Mouse (Mus musculus): Measurements from ENCODE around the gene Dennd6b. TPM values are rescaled to one million over a fixed set of nuclear protein-coding genes. Genes with fewer than 3 reads are reported as not detected.
A peak's percentile ranks its signal among the peaks of the same experiment; 100 is the strongest.

Gene Dennd6b
- total and polyA plus RNA-seq, 2 experiments from 2014 or later, result 53.3 to 89.6 TPM

DNA sequence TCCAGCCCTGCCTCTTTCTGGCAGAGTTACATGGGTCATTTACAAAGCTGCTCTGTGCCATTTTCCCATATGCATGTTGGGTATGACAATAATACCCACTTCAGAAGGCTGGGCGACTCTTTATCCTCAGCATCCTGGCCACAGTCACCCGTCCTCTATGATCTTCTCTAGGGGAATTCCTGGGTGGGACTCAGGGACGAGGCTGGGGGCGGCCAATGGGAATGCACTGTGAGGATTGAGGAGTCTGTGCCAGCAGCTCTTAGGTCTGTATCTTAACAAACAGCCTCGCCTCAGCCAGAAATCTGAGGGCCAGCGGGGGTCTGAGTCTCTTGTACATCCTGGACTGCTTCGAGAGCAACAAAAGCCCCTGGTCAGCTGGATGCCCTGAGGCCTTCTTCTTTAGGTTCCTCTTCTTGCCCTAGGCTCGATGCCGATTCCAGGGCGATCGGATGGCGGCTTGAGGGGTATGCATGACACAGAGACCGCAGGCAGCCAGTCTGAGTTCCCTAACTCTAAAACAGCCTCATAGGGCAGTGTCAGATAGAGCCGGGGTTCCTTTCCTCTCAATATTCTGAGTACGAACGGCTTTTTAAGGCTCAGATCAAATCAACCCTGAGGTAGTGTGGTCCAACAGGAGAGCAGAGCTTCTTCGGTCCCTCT lies 23.9 kb downstream of the Dennd6b start:
- no peak; the same call in 1 of the 2 replicates for ATAC-seq
- no peaks in the 10 kb centered on the region for H3K9me3 ChIP-seq (ENCODE audit: low read length)
- peaks cover 25% of the 10 kb centered on the region for H3K4me1 ChIP-seq (ENCODE audit: insufficient read depth)
- H3K4me3 ChIP-seq (ENCODE audit: low read depth, low read length), result peak overlapping the region; percentile 58
- H3K9ac ChIP-seq, result peak overlapping the region; percentile 72
- 15% methylated on average over 17 of the region's 17 CpGs for WGBS
- peaks cover 12% of the 10 kb centered on the region for H3K36me3 ChIP-seq (ENCODE audit: insufficient read depth)
- peak overlapping the region; percentile 99 for H3K4me2 ChIP-seq (ENCODE audit: low read depth)
- no peaks in the 10 kb centered on the region for H3K27me3 ChIP-seq (ENCODE audit: insufficient read depth, low read length)
- H3K27ac ChIP-seq (ENCODE audit: low read depth, low read length), result peak overlapping the region; percentile 83
- DNase-seq, result no peak
- no peak for TF ChIP-seq CTCF (IDR thresholded peaks at IDR 0.05; ENCODE audit: low read depth)

DNA sequence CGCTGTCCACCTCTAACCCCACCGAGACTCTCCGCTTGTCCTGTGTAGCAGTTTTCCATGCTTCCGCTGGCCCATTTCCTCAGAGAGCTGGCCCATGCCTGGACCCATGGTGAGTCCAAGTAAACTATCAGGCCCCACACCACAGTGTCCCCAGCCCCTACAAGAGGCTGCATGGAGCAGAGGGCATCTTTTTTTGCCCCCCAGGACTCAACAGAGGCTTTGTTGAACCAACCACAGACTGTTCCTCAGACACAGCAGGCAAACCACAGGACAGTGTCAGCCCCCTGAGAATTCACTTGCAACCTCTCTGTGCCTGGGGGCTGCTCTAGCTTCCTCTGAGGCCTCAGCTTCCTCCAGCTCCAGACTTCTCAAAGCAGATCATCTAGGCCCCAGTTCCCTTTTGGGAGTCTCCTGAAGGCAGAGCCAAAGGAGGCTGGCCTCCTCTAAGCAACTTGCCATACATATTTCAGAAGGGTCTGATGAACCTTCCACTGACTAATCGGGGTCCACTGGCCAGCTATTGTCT lies 24.7 kb downstream of the Dennd6b start:
- H3K9me3 ChIP-seq (ENCODE audit: low read length), result no peaks in the 10 kb centered on the region
- H3K27ac ChIP-seq (ENCODE audit: low read depth, low read length), result no peak overlapping the region
- H3K4me1 ChIP-seq (ENCODE audit: insufficient read depth), result peaks cover 17% of the 10 kb centered on the region
- peaks cover 20% of the 10 kb centered on the region for H3K36me3 ChIP-seq (ENCODE audit: insufficient read depth)
- no peak for TF ChIP-seq CTCF (IDR thresholded peaks at IDR 0.05; ENCODE audit: low read depth)
- 90% methylated on average over 5 of the region's 5 CpGs for WGBS
- H3K4me3 ChIP-seq (ENCODE audit: low read depth, low read length), result no peak overlapping the region
- no peak overlapping the region for H3K4me2 ChIP-seq (ENCODE audit: low read depth)
- H3K27me3 ChIP-seq (ENCODE audit: insufficient read depth, low read length), result no peaks in the 10 kb centered on the region
- DNase-seq (no peak), ATAC-seq (no peak)
- no peak overlapping the region for H3K9ac ChIP-seq

DNA sequence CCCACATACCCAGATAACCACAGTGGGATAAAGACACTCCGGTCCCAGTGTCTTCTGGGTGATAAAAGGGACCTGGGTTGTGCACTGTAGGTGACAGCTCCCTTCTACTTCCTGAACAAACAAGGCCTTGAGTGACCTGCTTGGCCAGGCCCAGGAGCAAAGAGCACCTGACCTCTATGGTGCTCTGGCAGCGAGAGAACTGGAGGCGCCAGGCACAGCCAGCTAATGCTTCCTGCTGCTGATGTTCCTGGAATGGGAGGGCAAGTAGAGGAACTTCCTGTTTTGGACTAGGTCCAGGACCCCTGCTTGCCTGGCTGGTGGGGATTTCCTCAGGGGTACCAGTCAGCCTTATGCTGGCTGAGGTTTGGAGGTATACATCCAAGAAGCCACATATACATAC lies 26.2 kb downstream of the Dennd6b start:
- no peaks in the 10 kb centered on the region for H3K9me3 ChIP-seq (ENCODE audit: low read length)
- H3K9ac ChIP-seq, result 0 out of 2 replicates have a peak overlapping the region, but pooled peaks have one; percentile 10
- DNase-seq, result no peak
- no peak for ATAC-seq
- H3K4me1 ChIP-seq (ENCODE audit: insufficient read depth), result peaks cover 17% of the 10 kb centered on the region
- no peak overlapping the region for H3K4me2 ChIP-seq (ENCODE audit: low read depth)
- H3K27ac ChIP-seq (ENCODE audit: low read depth, low read length), result 0 out of 2 replicates have a peak overlapping the region, but pooled peaks have one; percentile 16
- H3K36me3 ChIP-seq (ENCODE audit: insufficient read depth), result peaks cover 35% of the 10 kb centered on the region
- H3K4me3 ChIP-seq (ENCODE audit: low read depth, low read length), result no peak overlapping the region
- no peak for TF ChIP-seq CTCF (IDR thresholded peaks at IDR 0.05; ENCODE audit: low read depth)
- no peaks in the 10 kb centered on the region for H3K27me3 ChIP-seq (ENCODE audit: insufficient read depth, low read length)
- 56% methylated on average over 3 of the region's 3 CpGs for WGBS

DNA sequence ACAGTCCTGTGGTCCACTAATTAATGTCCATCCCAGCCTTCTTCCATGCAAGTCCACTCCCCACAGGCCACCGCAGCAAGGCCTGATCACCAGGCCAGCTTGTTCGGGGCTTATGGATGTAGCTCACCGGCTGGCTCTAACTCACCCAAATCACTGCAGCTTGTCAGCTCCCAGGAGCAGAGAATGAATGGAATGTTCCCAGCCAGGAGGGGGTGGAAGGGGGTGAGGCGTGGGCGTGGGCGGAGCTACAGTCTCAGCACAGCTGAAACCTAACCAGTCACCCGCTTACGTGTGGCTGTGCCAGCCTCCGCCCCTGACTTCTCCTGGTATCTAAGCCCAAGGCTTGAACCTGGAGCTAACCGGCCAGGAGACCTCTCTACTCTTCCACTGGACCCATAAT lies 26.9 kb downstream of the Dennd6b start:
- ATAC-seq (peak; percentile 84), DNase-seq (peak; percentile 79)
- 9% methylated on average over 10 of the region's 10 CpGs for WGBS
- peak overlapping the region; percentile 16; the same call in 1 of the 2 replicates for H3K27ac ChIP-seq (ENCODE audit: low read depth, low read length)
- peaks cover 41% of the 10 kb centered on the region for H3K36me3 ChIP-seq (ENCODE audit: insufficient read depth)
- H3K9me3 ChIP-seq (ENCODE audit: low read length), result no peaks in the 10 kb centered on the region
- H3K4me1 ChIP-seq (ENCODE audit: insufficient read depth), result peaks cover 16% of the 10 kb centered on the region
- TF ChIP-seq CTCF (IDR thresholded peaks at IDR 0.05; ENCODE audit: low read depth), result 0 out of 2 replicates have a peak, but pooled peaks have one; percentile 20
- 0 out of 2 replicates have a peak overlapping the region, but pooled peaks have one; percentile 10 for H3K9ac ChIP-seq
- H3K4me3 ChIP-seq (ENCODE audit: low read depth, low read length), result no peak overlapping the region
- H3K27me3 ChIP-seq (ENCODE audit: insufficient read depth, low read length), result no peaks in the 10 kb centered on the region
- no peak overlapping the region for H3K4me2 ChIP-seq (ENCODE audit: low read depth)

DNA sequence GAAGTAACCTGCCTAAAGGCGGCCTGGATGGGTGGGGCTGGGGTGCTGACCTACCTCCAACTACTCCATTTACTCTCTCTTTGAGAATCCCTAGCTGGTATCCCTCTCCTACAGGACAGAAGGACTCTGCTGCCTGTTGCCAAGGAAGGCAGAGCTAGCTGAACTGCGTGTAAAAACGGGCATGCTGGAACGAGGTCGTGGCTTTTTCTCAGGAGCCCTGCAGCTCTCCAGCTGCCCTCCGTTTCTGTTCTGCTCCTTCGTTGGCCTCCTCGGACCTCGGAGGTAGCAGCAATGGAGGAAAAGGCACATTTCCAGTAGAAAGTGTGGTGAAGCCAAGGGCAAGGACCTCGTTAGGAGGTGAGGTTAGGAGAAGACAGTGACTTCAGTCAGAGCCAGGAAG lies 27.4 kb downstream of the Dennd6b start:
- H3K9ac ChIP-seq, result no peak overlapping the region
- H3K27me3 ChIP-seq (ENCODE audit: insufficient read depth, low read length), result no peaks in the 10 kb centered on the region
- H3K4me2 ChIP-seq (ENCODE audit: low read depth), result no peak overlapping the region
- H3K4me3 ChIP-seq (ENCODE audit: low read depth, low read length), result no peak overlapping the region
- TF ChIP-seq CTCF (IDR thresholded peaks at IDR 0.05; ENCODE audit: low read depth), result no peak
- H3K9me3 ChIP-seq (ENCODE audit: low read length), result no peaks in the 10 kb centered on the region
- peaks cover 11% of the 10 kb centered on the region for H3K4me1 ChIP-seq (ENCODE audit: insufficient read depth)
- DNase-seq, result no peak
- H3K36me3 ChIP-seq (ENCODE audit: insufficient read depth), result peaks cover 46% of the 10 kb centered on the region
- no peak for ATAC-seq
- 52% methylated on average over 10 of the region's 10 CpGs for WGBS
- peak overlapping the region; percentile 0; the same call in 1 of the 2 replicates for H3K27ac ChIP-seq (ENCODE audit: low read depth, low read length)

DNA sequence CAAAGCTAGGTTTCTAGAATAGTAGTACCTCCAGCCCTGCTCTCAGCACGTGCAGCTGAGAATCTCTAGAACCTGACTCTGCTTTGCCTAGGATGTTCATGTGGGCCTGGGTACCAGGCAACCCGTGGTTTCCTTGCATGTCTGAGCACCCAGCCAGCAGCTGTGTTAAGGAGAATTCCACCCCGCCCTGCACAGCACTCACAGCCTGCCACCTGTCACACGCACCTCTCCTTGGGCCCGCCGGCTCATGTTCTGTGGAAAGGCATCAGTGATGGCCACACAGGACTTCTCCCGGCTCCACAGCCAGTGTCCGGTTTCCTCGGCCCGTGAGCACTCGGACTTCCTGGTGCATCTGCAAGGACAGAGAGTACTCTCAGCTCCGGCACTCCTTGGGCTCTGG lies 30.8 kb downstream of the Dennd6b start:
- Histone ChIP-seq H3K4me3 (ENCODE audit: low read depth, low read length) (no peak overlapping the region), H3K4me2 (ENCODE audit: low read depth) (no peak overlapping the region), H3K9me3 (ENCODE audit: low read length) (no peaks in the 10 kb centered on the region), H3K9ac (no peak overlapping the region), H3K36me3 (ENCODE audit: insufficient read depth) (peaks cover 79% of the 10 kb centered on the region), H3K4me1 (ENCODE audit: insufficient read depth) (peaks cover 4% of the 10 kb centered on the region; the same call in 1 of the 2 replicates), H3K27me3 (ENCODE audit: insufficient read depth, low read length) (no peaks in the 10 kb centered on the region), H3K27ac (ENCODE audit: low read depth, low read length) (no peak overlapping the region)
- no peak for TF ChIP-seq CTCF (IDR thresholded peaks at IDR 0.05; ENCODE audit: low read depth)
- WGBS, result 93% methylated on average over 12 of the region's 12 CpGs
- no peak for ATAC-seq
- no peak for DNase-seq

DNA sequence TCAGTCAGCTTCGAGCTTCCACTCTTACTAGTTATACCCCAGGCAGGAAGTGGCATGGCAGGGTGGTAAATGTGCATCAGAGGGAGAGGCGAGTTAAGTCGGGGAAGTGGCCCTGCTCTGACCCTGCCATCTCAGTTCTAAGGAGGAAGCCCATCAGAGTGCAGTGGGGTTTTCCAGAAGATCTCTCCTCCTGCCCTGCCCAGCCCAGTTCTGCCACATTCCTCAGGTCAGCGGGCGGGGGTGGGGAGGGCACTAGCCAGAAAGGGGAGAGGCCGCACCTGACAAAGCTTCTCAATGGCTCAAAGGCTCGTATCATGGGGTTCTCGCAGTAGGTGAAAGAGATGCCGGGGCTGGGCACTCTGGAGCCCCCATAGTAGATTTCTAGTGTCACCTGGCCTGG lies 34.9 kb downstream of the Dennd6b start:
- Histone ChIP-seq H3K4me2 (ENCODE audit: low read depth) (no peak overlapping the region), H3K27me3 (ENCODE audit: insufficient read depth, low read length) (no peaks in the 10 kb centered on the region), H3K4me1 (ENCODE audit: insufficient read depth) (no peaks in the 10 kb centered on the region), H3K9me3 (ENCODE audit: low read length) (no peaks in the 10 kb centered on the region), H3K36me3 (ENCODE audit: insufficient read depth) (peaks cover 98% of the 10 kb centered on the region), H3K9ac (no peak overlapping the region), H3K4me3 (ENCODE audit: low read depth, low read length) (no peak overlapping the region), H3K27ac (ENCODE audit: low read depth, low read length) (no peak overlapping the region)
- WGBS, result 94% methylated on average over 9 of the region's 9 CpGs
- no peak for TF ChIP-seq CTCF (IDR thresholded peaks at IDR 0.05; ENCODE audit: low read depth)
- DNase-seq (no peak), ATAC-seq (no peak)

Data from forebrain, postnatal 0 days (tissue).